Mouse (Mus musculus) brain, embryonic 14.5 days (tissue): ENCODE data around the gene Muc5ac. TPM values are rescaled to one million over a fixed set of nuclear protein-coding genes. Genes with fewer than 3 reads are reported as not detected.

Experiments
- DNase-seq: peaks from one replicate; pipeline ENCODE4 v3.0.0-alpha.2; 2011; ENCODE audit warnings: low read depth
- CTCF ChIP-seq: fragments of 200-500 bp; IDR thresholded peaks from 2 replicates; pipeline ENCODE4 v1.5.1; 2012; ENCODE audit warnings: inconsistent platforms, mild to moderate bottlenecking, moderate library complexity, borderline replicate concordance; ENCODE audit not compliant: insufficient read depth, insufficient read length; ENCODE audit errors: extremely low read depth
- POLR2A ChIP-seq: fragments of 200-500 bp; IDR thresholded peaks from 2 replicates; pipeline ENCODE4 v1.6.1; 2012; ENCODE audit warnings: mild to moderate bottlenecking, inconsistent platforms, borderline replicate concordance; ENCODE audit not compliant: poor library complexity, insufficient read depth, insufficient read length, severe bottlenecking; ENCODE audit errors: extremely low read depth
- polyA plus RNA-seq: library from polyadenylated mRNA; depleted of rRNA; stranded (reverse); fragments of >200 nt; gene quantifications from 2 replicates; pipeline ENCODE4 v1.2.3, GENCODE M21; 2012; rRNA removed

Gene Muc5ac
- polyA plus RNA-seq, 1 experiment = not detected

GRCm38 (mm10) chr7:141838779-141839178 is 50.0 kb downstream of the Muc5ac start, which contains the start of gene Muc5b:
Muc5b (plus strand) TSS chr7:141839070.
- TF ChIP-seq POLR2A = no peak
- no peak for TF ChIP-seq CTCF
- DNase-seq = peak; percentile 30

GRCm38 (mm10) chr7:141840354-141840753 is 51.6 kb downstream of the Muc5ac start:
- DNase-seq = no peak
- TF ChIP-seq CTCF (no peak), POLR2A (no peak)

GRCm38 (mm10) chr7:141861046-141861445 is 72.3 kb downstream of the Muc5ac start:
- TF ChIP-seq CTCF = no peak
- TF ChIP-seq POLR2A = no peak
- DNase-seq = no peak

Other genes starting within 250 kb of the Muc5ac start
- 29.4 and 34.8 TPM in 2 replicates for gene Chid1, start 249.1 kb upstream of the Muc5ac start, polyA plus RNA-seq
- 35.1 and 70.7 TPM in 2 replicates for gene Ap2a2, start 226.8 kb upstream of the Muc5ac start, polyA plus RNA-seq
- 0.01 and 0.05 TPM in 2 replicates for gene Muc6, start 133.7 kb upstream of the Muc5ac start, polyA plus RNA-seq
- 0.89 and 2.5 TPM in 2 replicates for gene Muc2, start 98.6 kb upstream of the Muc5ac start, polyA plus RNA-seq
- not detected in 2 replicates for gene Muc5b, start 50.1 kb downstream of the Muc5ac start, polyA plus RNA-seq
- gene Tollip, start 129.5 kb downstream of the Muc5ac start, polyA plus RNA-seq = 86.3 and 87.4 TPM in 2 replicates
- gene Brsk2, start 160.8 kb downstream of the Muc5ac start, polyA plus RNA-seq = 179 and 184 TPM in 2 replicates